Mouse (Mus musculus): ENCODE results near the gene Tomm70a.

The Tomm70a gene

GRCm38 (mm10) chr16:57190390-57190789 lies 68.9 kb downstream of the Tomm70a start:
- no peak for DNase-seq (ENCODE audit: low spot score in 2 of 2)

- DNase-seq (ENCODE audit: low spot score in 2 of 2): no peak
Observed at GRCm38 (mm10) chr16:57191214-57191613, 69.7 kb downstream of the Tomm70a start.

- no peak for DNase-seq (ENCODE audit: low spot score in 2 of 2)
Observed at GRCm38 (mm10) chr16:57196590-57196989, 75.1 kb downstream of the Tomm70a start.

GRCm38 (mm10) chr16:57197281-57197680 lies 75.8 kb downstream of the Tomm70a start:
- DNase-seq (ENCODE audit: low spot score in 2 of 2): no peak

Measured in spleen, postnatal 4 days (tissue).